Mouse (Mus musculus) heart, postnatal 0 days (tissue): ENCODE measurements around the gene Mid2. TPM values are rescaled to one million over a fixed set of nuclear protein-coding genes. Genes with fewer than 3 reads are reported as not detected.

Experiments
- ATAC-seq: fragments of 200-750 bp; cut with Nextera tagmentation; 2 replicates; pipeline ENCODE4 v1.8.0; 2017; ENCODE audit warnings: low read depth, moderate number of reproducible peaks, moderate library complexity; ENCODE audit not compliant: insufficient read depth
- DNase-seq: peaks from one replicate; pipeline ENCODE4 v3.0.0-alpha.2; 2016; ENCODE audit warnings: low spot score
- H3K27ac ChIP-seq: fragments of 300-500 bp; sonication (generic); 2 replicates; pipeline ENCODE4 v1.5.1; 2014; ENCODE audit warnings: low read depth, mild to moderate bottlenecking
- H3K27me3 ChIP-seq: fragments of 300-500 bp; sonication (generic); 2 replicates; pipeline ENCODE4 v1.6.1; 2014; ENCODE audit warnings: low read length, mixed read lengths; ENCODE audit not compliant: control insufficient read depth, insufficient read depth
- H3K36me3 ChIP-seq: fragments of 300-500 bp; sonication (generic); replicated peaks from 2 replicates; pipeline ENCODE4 v1.6.1; 2014; ENCODE audit warnings: low read length, mixed read lengths; ENCODE audit not compliant: control insufficient read depth, insufficient read depth
- H3K4me1 ChIP-seq: fragments of 300-500 bp; sonication (generic); 2 replicates; pipeline ENCODE4 v1.6.1; 2014; ENCODE audit warnings: antibody characterized with exemption; ENCODE audit not compliant: control insufficient read depth, insufficient read depth
- H3K4me2 ChIP-seq: fragments of 300-500 bp; sonication (generic); 2 replicates; pipeline ENCODE4 v1.6.1; 2014; ENCODE audit warnings: low read depth, mild to moderate bottlenecking, low read length, moderate library complexity
- H3K4me3 ChIP-seq: fragments of 300-500 bp; sonication (generic); 2 replicates; pipeline ENCODE4 v1.5.1; 2014; ENCODE audit warnings: low read depth, low read length
- H3K9ac ChIP-seq: fragments of 300-500 bp; sonication (generic); replicated peaks from 2 replicates; pipeline ENCODE4 v1.6.1; 2014; ENCODE audit warnings: low read depth, low read length, mixed read lengths
- H3K9me3 ChIP-seq: fragments of 300-500 bp; sonication (generic); replicated peaks from 2 replicates; pipeline ENCODE4 v1.6.1; 2016; ENCODE audit warnings: low read length; ENCODE audit not compliant: control insufficient read depth
- CTCF ChIP-seq: IDR thresholded peaks from 2 replicates; pipeline ENCODE4 v1.5.1; 2016; ENCODE audit warnings: antibody characterized with exemption, control low read depth, low read depth
- WGBS: fragments of 180-500 bp; shearing (Covaris S2); extraction: QIAGEN DNeasy Blood & Tissue Kit; methylation state at CpG from one replicate; pipeline ENCODE4 v1.1.7; 2014; 5-methylcytosine and 5-hydroxymethylcytosine counted together
- polyA plus RNA-seq: library from polyadenylated mRNA; unstranded; fragments of >200 nt; fragmentation: Nextera tagmentation; extraction: Ambion mirVana; gene quantifications from 2 replicates; pipeline ENCODE4 v1.2.1, GENCODE M21; 2015
- total RNA-seq: library from RNA; depleted of rRNA; stranded (reverse); fragments of >200 nt; gene quantifications from 2 replicates; pipeline ENCODE4 v1.2.3, GENCODE M21; 2014; ENCODE audit warnings: low replicate concordance; rRNA removed

Gene Mid2
- total and polyA plus RNA-seq, 2 experiments from 2014 or later = 5.2 to 19.2 TPM

DNA sequence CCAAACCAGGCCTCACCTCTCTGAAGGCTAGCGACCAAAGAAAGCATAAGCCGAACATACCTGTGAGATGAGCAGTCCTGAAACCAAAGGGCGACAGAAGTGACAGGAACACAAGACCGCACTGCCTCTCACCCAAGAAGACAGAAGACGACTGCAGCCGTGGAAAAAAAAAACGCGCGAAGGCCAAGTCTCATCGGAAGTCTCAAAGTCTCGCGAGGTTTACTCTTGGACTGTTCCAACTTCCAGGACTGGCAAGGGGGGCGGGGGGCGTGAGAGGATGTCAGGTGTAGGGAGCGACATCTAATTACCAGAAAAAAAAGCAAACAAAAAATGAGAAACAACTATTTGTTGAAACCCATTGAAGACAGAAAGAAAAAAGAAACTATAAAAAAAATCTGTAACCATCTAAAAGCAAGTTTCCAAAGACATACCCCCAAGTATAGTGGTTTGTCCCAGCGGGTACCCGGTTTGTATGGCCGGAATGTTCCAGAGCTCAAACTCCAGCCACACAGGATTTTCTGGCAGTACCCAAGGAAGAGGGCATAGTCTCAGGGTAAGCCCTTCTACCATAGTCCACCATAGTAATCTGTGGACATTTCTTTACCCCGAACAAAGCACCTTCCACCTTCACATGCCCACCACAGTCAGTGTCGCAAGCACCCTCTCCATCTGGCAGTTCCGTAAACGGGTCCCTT, 149.1 kb downstream of the Mid2 start, which contains the start of gene Tex13b:
TSS of gene Tex13b (minus strand) at position 122 of the 695 bp plus-strand sequence.
- Histone ChIP-seq H3K9ac (no peak within 1 kb of the TSS), H3K9me3 (no peaks in the 10 kb centered on the region), H3K4me2 (no peak within 1 kb of the TSS), H3K4me3 (no peak within 1 kb of the TSS), H3K36me3 (no peaks in the 10 kb centered on the region), H3K27me3 (no peaks in the 10 kb centered on the region), H3K27ac (no peak within 1 kb of the TSS), H3K4me1 (no peaks in the 10 kb centered on the region)
- DNase-seq (no peak), ATAC-seq (no peak)
- TF ChIP-seq CTCF = no peak
- WGBS = 88% methylated on average over 22 of the region's 22 CpGs

Other genes starting within 250 kb of the Mid2 start
- gene Prps1, start 208.0 kb upstream of the Mid2 start, total RNA-seq = 24.1 and 28.8 TPM in 2 replicates
- 27.3 and 28.9 TPM in 2 replicates for gene Prps1, start 208.0 kb upstream of the Mid2 start, polyA plus RNA-seq
- 187 and 240 TPM in 2 replicates for gene Tsc22d3, start 63.9 kb upstream of the Mid2 start, total RNA-seq
- 165 and 172 TPM in 2 replicates for gene Tsc22d3, start 63.9 kb upstream of the Mid2 start, polyA plus RNA-seq
- not detected in 2 replicates for gene Tex13b, start 148.8 kb downstream of the Mid2 start, total RNA-seq
- not detected in 2 replicates for gene Tex13b, start 148.8 kb downstream of the Mid2 start, polyA plus RNA-seq
- not detected in 2 replicates for gene Vsig1, start 243.0 kb downstream of the Mid2 start, total RNA-seq
- not detected in 2 replicates for gene Vsig1, start 243.0 kb downstream of the Mid2 start, polyA plus RNA-seq